Mouse (Mus musculus) limb, embryonic 15.5 days (tissue): ENCODE data around the gene C3. TPM values are rescaled to one million over a fixed set of nuclear protein-coding genes. Genes with fewer than 3 reads are reported as not detected.

ENCODE experiments used
- ATAC-seq: fragments of 200-750 bp; cut with Nextera tagmentation; 2 replicates; pipeline ENCODE4 v1.8.0; 2017; ENCODE audit warnings: low read depth, moderate TSS enrichment; ENCODE audit not compliant: insufficient number of reproducible peaks, low FRiP score, low TSS enrichment
- H3K27ac ChIP-seq: fragments of 300-500 bp; sonication (generic); 2 replicates; pipeline ENCODE4 v1.5.1; 2015; ENCODE audit warnings: moderate library complexity, mild to moderate bottlenecking, inconsistent platforms
- H3K27me3 ChIP-seq: fragments of 300-500 bp; sonication (generic); 2 replicates; pipeline ENCODE4 v1.6.1; 2015; ENCODE audit warnings: inconsistent platforms
- H3K36me3 ChIP-seq: fragments of 300-500 bp; sonication (generic); 2 replicates; pipeline ENCODE4 v1.6.1; 2015; ENCODE audit warnings: inconsistent platforms
- H3K4me1 ChIP-seq: fragments of 300-500 bp; sonication (generic); 2 replicates; pipeline ENCODE4 v1.6.1; 2015; ENCODE audit warnings: inconsistent platforms
- H3K4me2 ChIP-seq: fragments of 300-500 bp; sonication (generic); 2 replicates; pipeline ENCODE4 v1.6.1; 2015; ENCODE audit warnings: mild to moderate bottlenecking, inconsistent platforms
- H3K4me3 ChIP-seq: fragments of 300-500 bp; sonication (generic); 2 replicates; pipeline ENCODE4 v1.5.1; 2015; ENCODE audit warnings: mild to moderate bottlenecking, inconsistent platforms
- H3K9ac ChIP-seq: fragments of 300-500 bp; sonication (generic); 2 replicates; pipeline ENCODE4 v1.6.1; 2015; ENCODE audit warnings: inconsistent platforms
- H3K9me3 ChIP-seq: fragments of 300-500 bp; sonication (generic); 2 replicates; pipeline ENCODE4 v1.6.1; 2016; ENCODE audit warnings: inconsistent platforms
- WGBS: fragments of 180-500 bp; shearing (Covaris S2); methylation state at CpG from one replicate; pipeline ENCODE4 v1.1.7; 2015; 5-methylcytosine and 5-hydroxymethylcytosine counted together
- polyA plus RNA-seq: library from polyadenylated mRNA; unstranded; fragments of >200 nt; fragmentation: Nextera tagmentation; extraction: Ambion mirVana; gene quantifications from 2 replicates; pipeline ENCODE4 v1.2.1, GENCODE M21; 2015

The C3 gene
- polyA plus RNA-seq, 1 experiment from 2014 or later: 1.8 TPM

- WGBS: 89% methylated on average over 17 of the region's 17 CpGs
- H3K27ac ChIP-seq: no peak overlapping the region
- H3K4me3 ChIP-seq: no peak overlapping the region
- H3K36me3 ChIP-seq: peaks cover 60% of the 10 kb centered on the region
- peaks cover 9% of the 10 kb centered on the region; the same call in 1 of the 2 replicates for H3K4me1 ChIP-seq
- no peak overlapping the region for H3K4me2 ChIP-seq
- no peaks in the 10 kb centered on the region for H3K27me3 ChIP-seq
- H3K9ac ChIP-seq: no peak overlapping the region
- no peaks in the 10 kb centered on the region for H3K9me3 ChIP-seq
- ATAC-seq: no peak
Measured at GRCm38 (mm10) chr17:57262901-57263550, 35.1 kb upstream of the C3 start.

DNA sequence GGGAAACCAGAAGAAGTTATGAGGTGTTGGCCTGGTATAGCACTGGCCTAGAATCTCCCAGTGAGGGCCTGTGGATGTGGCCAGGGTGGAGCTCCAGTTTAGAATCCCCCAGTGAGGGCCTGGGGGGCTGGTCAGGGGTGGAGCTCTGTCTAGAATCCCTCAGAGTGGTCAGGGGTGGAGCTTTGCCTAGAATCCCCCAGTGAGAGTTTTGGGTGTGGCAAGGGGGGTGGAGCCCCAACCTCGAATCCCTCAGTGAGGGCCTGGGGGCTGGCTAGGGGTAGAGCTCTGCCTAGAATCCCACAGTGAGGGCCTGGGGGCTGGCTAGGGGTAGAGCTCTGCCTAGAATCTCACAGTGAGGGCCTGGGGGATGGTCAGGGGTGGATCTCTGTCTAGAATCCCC is 33.9 kb upstream of the C3 start:
- 29% methylated on average over 1 of the region's 1 CpGs for WGBS
- ATAC-seq: no peak; the same call in 1 of the 2 replicates

DNA sequence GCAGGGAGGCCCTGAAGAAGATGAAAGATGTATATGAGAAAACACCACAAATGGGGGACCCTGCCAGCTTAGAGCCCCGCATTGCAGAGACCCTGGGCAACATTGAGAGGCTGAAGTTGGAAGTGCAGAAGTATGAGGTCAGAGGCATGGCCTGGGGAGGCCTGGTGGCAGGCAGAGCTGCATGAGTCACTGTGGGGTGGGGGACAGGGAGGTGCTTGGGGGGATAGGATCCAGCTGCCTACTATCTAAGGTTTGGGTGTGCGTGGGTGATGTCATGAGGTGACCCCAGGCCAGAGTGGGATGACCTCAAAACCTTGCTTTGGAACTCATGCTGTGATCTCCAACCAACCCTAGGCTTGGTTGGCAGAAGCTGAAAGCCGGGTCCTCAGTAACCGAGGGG is 33.4 kb upstream of the C3 start:
- H3K4me1 ChIP-seq: peaks cover 9% of the 10 kb centered on the region; the same call in 1 of the 2 replicates
- no peak overlapping the region for H3K27ac ChIP-seq
- ATAC-seq: no peak
- no peak overlapping the region for H3K4me3 ChIP-seq
- H3K4me2 ChIP-seq: no peak overlapping the region
- H3K36me3 ChIP-seq: peaks cover 74% of the 10 kb centered on the region
- no peak overlapping the region for H3K9ac ChIP-seq
- no peaks in the 10 kb centered on the region for H3K27me3 ChIP-seq
- 92% methylated on average over 4 of the region's 4 CpGs for WGBS
- no peaks in the 10 kb centered on the region for H3K9me3 ChIP-seq

More for the DNA sequence above, 33.9 kb upstream of the C3 start:
- no peak overlapping the region for H3K4me2 ChIP-seq
- H3K36me3 ChIP-seq: peaks cover 70% of the 10 kb centered on the region
- H3K27me3 ChIP-seq: no peaks in the 10 kb centered on the region
- H3K9ac ChIP-seq: no peak overlapping the region
- H3K9me3 ChIP-seq: no peaks in the 10 kb centered on the region
- no peak overlapping the region for H3K27ac ChIP-seq
- H3K4me1 ChIP-seq: peaks cover 9% of the 10 kb centered on the region; the same call in 1 of the 2 replicates
- no peak overlapping the region for H3K4me3 ChIP-seq

DNA sequence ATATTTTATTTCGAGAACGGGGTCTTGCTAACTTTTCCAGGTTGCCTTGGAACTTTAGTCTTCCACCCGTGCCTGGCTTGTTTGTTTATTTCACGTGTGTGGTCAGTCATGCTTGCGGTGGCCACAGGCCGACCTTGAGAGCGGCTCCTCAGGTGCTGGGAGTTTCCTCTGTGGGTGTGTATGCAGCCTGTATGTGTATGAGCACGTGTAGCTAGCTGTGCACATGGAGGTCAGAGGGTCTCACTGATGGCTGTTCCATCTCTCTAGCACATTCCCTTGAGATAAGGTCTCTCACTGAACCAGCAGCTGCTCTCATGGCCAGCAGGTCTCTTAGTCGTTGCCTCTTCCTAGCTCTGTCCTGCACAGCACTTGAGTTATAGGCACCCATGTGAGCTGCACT is 32.4 kb upstream of the C3 start:
- Histone ChIP-seq H3K9me3 (no peaks in the 10 kb centered on the region), H3K4me2 (no peak overlapping the region), H3K9ac (no peak overlapping the region), H3K4me1 (peaks cover 6% of the 10 kb centered on the region; the same call in 1 of the 2 replicates), H3K4me3 (no peak overlapping the region), H3K27me3 (no peaks in the 10 kb centered on the region), H3K27ac (no peak overlapping the region), H3K36me3 (peaks cover 82% of the 10 kb centered on the region)
- no peak for ATAC-seq
- 89% methylated on average over 9 of the region's 9 CpGs for WGBS

GRCm38 (mm10) chr17:57259742-57260141 is 31.8 kb upstream of the C3 start:
- WGBS: 89% methylated on average over 8 of the region's 8 CpGs

DNA sequence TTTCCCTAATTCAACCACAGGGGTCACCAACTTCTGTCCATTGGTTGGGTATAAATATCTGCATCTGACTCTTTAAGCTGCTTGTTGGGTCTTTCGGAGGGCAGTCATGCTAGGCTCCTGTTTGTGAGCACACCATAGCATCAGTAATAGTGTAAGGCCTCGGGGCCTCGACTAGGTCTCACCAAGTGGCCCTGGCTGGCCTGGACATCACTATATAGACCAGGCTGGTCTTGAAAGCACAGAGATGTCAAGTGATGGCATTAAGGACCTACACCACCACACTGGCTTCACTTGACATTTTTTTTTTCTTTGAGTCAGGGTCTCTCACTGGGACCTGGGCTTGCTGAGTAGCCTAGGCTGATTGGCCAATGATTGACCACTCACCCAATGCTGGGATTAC is 30.3 kb upstream of the C3 start:
- no peak for ATAC-seq
- H3K36me3 ChIP-seq: peaks cover 94% of the 10 kb centered on the region
- 90% methylated on average over 3 of the region's 3 CpGs for WGBS

More at GRCm38 (mm10) chr17:57259742-57260141, 31.8 kb upstream of the C3 start:
- no peaks in the 10 kb centered on the region for H3K27me3 ChIP-seq
- no peak overlapping the region for H3K9ac ChIP-seq
- peaks cover 88% of the 10 kb centered on the region for H3K36me3 ChIP-seq
- no peak for ATAC-seq
- no peak overlapping the region for H3K4me2 ChIP-seq
- H3K9me3 ChIP-seq: no peaks in the 10 kb centered on the region
- no peak overlapping the region for H3K4me3 ChIP-seq
- H3K27ac ChIP-seq: no peak overlapping the region
- H3K4me1 ChIP-seq: peaks cover under 1% of the 10 kb centered on the region; the same call in 1 of the 2 replicates

GRCm38 (mm10) chr17:57256921-57257485 is 29.1 kb upstream of the C3 start:
- 95% methylated on average over 22 of the region's 22 CpGs for WGBS
- no peak overlapping the region for H3K9ac ChIP-seq
- ATAC-seq: no peak
- H3K27ac ChIP-seq: no peak overlapping the region
- no peaks in the 10 kb centered on the region for H3K9me3 ChIP-seq
- H3K4me1 ChIP-seq: no peaks in the 10 kb centered on the region
- H3K27me3 ChIP-seq: no peaks in the 10 kb centered on the region
- no peak overlapping the region for H3K4me2 ChIP-seq
- peaks cover 82% of the 10 kb centered on the region for H3K36me3 ChIP-seq
- H3K4me3 ChIP-seq: no peak overlapping the region

More for the DNA sequence above, 30.3 kb upstream of the C3 start:
- H3K4me2 ChIP-seq: no peak overlapping the region
- H3K27ac ChIP-seq: no peak overlapping the region
- no peak overlapping the region for H3K4me3 ChIP-seq
- no peak overlapping the region for H3K9ac ChIP-seq
- no peaks in the 10 kb centered on the region for H3K9me3 ChIP-seq
- H3K27me3 ChIP-seq: no peaks in the 10 kb centered on the region
- H3K4me1 ChIP-seq: no peaks in the 10 kb centered on the region

DNA sequence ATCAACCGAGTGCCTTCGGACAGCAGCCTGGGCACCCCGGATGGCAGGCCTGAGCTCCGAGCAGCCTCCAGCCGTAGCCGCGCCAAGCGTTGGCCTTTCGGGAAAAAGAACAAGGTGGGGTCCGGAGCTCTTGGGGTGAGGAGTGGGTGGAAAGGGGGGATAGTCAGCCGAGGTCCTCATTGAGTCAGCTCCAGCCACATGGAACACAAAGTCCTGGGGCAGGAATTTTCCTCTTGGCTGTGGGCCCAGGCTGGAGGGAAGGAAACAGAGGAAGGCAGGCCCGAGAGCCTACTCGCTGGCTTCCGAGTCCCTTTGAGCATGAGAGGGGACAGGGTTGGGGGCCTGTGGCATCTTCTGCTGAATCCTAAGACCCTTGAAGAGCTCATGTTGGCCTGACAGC is 27.4 kb upstream of the C3 start:
- 91% methylated on average over 14 of the region's 14 CpGs for WGBS
- no peak for ATAC-seq

GRCm38 (mm10) chr17:57253306-57253705 is 25.4 kb upstream of the C3 start:
- H3K9ac ChIP-seq: no peak overlapping the region
- H3K27me3 ChIP-seq: no peaks in the 10 kb centered on the region
- H3K36me3 ChIP-seq: peaks cover 47% of the 10 kb centered on the region
- no peak for ATAC-seq
- no peak overlapping the region for H3K4me3 ChIP-seq
- no peak overlapping the region for H3K4me2 ChIP-seq
- no peak overlapping the region for H3K27ac ChIP-seq
- 77% methylated on average over 6 of the region's 6 CpGs for WGBS
- no peaks in the 10 kb centered on the region for H3K9me3 ChIP-seq
- H3K4me1 ChIP-seq: peaks cover 19% of the 10 kb centered on the region

More for the DNA sequence above, 27.4 kb upstream of the C3 start:
- no peaks in the 10 kb centered on the region for H3K9me3 ChIP-seq
- H3K4me2 ChIP-seq: no peak overlapping the region
- peaks cover 7% of the 10 kb centered on the region for H3K4me1 ChIP-seq
- no peak overlapping the region for H3K9ac ChIP-seq
- no peak overlapping the region for H3K27ac ChIP-seq
- H3K27me3 ChIP-seq: no peaks in the 10 kb centered on the region
- peaks cover 66% of the 10 kb centered on the region for H3K36me3 ChIP-seq
- H3K4me3 ChIP-seq: no peak overlapping the region

- no peak overlapping the region for H3K4me2 ChIP-seq
- H3K9ac ChIP-seq: no peak overlapping the region
- 93% methylated on average over 3 of the region's 3 CpGs for WGBS
Measured at GRCm38 (mm10) chr17:57251431-57251830, 23.5 kb upstream of the C3 start.

DNA sequence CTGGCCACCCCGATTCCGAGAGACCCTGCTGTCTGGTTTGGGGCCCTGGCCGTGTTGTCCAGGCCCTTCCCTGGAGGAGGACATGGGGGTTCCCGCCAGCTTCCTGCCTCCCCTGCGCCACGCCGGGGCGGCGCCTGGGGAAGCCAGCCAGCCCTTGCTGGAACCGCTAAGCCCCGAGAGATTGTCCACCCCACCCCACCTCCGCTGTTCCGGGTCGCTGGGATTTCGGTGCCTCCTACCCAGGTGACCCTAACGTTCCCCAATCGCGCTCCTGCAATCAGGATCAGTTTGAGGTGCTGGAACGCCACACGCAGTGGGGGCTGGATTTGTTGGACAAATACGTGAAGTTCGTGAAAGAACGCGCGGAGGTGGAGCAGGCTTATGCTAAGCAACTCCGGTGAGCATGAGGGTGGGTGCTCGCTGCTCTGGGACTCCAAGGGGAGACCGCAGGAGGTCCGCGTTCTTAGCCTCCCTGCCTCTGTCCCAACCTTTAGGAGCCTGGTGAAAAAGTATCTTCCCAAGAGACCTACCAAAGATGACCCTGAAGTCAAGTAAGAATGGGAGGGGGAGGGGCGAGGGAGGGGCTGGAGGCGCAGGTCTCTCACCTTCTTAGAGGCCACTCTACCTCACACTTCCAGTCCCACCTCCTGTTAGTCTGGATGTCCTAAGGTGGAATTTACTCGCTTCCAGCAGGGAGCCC is 22.7 kb upstream of the C3 start:
- Histone ChIP-seq H3K9me3 (no peaks in the 10 kb centered on the region), H3K4me3 (peak overlapping the region; percentile 80), H3K4me1 (peaks cover 32% of the 10 kb centered on the region), H3K4me2 (peak overlapping the region; percentile 92), H3K27me3 (no peaks in the 10 kb centered on the region), H3K27ac (peak overlapping the region; percentile 93), H3K9ac (peak overlapping the region; percentile 65), H3K36me3 (peaks cover 24% of the 10 kb centered on the region)
- 2% methylated on average over 33 of the region's 33 CpGs for WGBS
- no peak for ATAC-seq

More at GRCm38 (mm10) chr17:57251431-57251830, 23.5 kb upstream of the C3 start:
- Histone ChIP-seq H3K36me3 (peaks cover 30% of the 10 kb centered on the region), H3K27me3 (no peaks in the 10 kb centered on the region), H3K27ac (no peak overlapping the region), H3K4me3 (no peak overlapping the region), H3K9me3 (no peaks in the 10 kb centered on the region), H3K4me1 (peaks cover 27% of the 10 kb centered on the region)
- no peak for ATAC-seq
